Mouse (Mus musculus): ENCODE measurements around the gene Sele.
"Not testable (repeated sequence)": the region's sequence is repeated elsewhere in the genome, so short reads cannot be mapped to it uniquely, and the experiment has no call there.

Gene Sele

DNA sequence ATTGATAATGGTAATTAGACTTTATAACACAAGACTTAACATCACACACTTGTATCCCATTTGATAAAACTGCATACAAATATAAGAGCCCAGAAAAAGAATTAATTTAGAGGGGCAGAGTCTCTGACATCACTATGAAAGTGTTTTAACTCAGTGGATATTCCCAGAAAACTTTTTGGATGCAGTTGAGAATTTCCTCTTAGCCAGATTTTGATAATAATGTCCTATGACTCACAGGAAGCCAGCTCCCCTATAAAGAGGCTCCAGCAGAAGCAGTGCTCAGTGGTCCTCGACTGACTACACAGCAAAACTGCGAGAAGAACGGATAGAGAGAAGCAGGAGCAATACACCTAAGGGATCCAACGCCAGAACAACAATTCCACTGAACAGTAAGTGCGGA lies at the start of gene Sele:
Gene Sele, plus strand, starts transcription at position 301 of the 400 bp plus-strand sequence.
- DNase-seq (ENCODE audit: low read depth, low spot score) = no peak

DNA sequence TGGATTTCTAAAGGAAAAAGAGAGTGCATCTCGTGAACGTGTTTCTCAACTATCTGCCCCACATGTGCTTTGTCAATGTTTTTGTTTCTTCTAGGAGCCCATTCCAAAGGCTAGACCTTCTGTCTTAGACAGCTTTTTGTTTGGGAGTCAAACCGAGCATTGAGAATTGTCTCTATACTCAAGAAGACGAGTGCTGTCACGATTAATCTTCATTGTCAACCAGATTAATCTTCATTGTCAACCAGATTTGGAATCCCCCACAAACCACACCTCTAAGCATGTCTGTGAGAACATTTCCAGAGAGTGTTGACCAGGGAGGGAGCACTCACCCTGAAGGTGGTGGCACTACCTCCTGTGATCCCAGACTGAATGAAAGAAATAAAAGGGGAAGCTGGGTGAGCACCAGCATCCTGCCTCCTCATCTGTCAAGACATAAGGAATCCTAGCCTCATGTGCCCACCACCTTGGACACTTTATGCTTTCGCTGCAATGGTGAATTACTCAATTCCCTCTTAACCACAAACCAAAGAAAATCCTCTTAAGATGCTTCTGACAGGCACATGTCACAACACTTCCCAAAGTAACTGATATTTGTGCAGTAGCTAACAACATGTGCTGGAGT lies 46.1 kb upstream of the Sele start:
- no peak for DNase-seq (ENCODE audit: low read depth, low spot score)

DNA sequence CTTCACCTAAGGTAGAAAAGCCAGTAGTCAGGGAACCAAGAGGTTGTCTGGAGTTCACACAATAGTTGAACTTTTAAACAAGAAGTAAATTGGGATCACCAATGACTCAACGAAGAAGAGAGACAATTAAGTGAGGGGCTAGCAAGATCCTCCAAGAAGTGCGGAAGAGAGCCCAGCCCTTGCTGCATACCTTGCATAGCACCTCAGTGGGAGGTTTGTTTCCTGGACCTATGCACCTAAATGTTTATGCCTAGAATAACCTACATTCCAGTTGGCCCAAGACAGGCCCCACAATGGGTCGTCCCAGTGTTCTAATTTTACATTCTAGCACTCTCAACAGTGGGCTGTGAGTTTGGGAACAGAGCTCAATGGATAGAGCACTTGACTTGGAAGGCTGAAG lies 43.7 kb upstream of the Sele start:
- no peak for DNase-seq (ENCODE audit: low read depth, low spot score)

DNA sequence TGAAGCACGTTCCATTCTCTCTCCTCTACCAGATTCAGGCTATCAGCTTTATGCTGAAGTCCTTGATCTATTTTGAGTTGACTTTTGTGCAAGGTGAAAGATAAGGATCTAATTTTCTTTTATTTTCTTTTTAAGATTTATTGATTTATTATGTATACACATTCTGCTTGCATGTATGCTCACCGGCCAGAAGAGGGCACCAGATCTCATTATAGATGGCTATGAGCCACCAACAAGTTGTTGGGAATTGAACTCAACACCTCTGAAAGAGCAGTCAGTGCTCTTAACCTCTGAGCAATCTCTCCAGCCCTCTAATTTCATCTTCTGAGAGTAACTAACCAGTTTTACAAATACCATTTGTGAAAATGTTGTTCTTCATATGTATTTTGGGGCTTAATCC lies 38.8 kb upstream of the Sele start:
- DNase-seq (ENCODE audit: low read depth, low spot score) = no peak

DNA sequence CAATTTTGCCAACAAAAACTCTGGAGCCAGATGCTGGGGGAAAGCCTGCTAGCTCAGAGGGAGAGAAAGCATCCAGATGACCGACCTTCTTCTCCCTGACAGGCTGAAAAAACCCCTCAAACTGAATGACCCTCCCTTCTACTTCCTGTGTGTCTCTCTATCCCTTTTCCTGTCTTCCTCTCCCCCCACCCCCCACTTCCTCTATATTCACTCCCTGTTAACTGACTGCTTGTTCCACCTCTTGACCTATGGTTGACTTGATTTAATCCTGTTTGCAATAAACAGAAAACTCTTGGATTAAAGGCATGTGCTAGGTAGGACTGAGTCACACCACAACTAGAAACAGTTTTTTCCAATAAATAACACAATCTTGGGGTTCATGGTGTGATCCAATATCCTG lies 33.4 kb upstream of the Sele start:
- DNase-seq (ENCODE audit: low read depth, low spot score) = no peak

DNA sequence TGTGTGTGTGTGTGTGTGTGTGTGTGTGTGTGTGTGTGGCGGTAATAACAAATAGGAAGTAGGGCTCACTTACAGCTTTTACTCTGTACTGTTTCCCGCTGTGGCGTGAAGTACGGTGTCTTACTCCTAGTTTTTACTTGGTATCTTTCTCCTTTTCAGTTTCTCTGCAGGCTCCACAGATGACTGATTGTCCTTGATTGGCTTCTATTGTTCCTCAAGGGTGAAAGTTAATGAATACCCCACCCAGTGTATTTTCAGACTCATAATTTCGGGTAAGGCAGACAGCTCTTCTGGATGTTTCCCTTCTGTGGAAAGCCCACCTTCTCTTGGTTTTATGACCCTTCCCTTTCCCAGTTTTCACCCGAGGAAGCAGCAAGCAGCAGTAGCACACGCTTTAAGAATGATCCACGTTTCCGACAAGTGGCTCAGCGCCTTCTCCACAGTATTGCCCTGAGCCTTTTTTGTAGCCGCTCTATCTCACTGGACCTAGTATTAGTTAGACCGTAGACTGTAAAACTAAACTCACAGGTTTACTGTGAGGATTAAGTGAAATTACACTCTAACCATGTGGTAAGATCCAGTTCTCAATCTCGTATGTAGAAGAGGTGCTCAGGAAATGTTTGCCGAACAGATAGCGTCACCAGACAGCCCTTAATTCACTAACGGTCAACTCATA lies 29.7 kb upstream of the Sele start:
- DNase-seq (ENCODE audit: low read depth, low spot score) = no peak

DNA sequence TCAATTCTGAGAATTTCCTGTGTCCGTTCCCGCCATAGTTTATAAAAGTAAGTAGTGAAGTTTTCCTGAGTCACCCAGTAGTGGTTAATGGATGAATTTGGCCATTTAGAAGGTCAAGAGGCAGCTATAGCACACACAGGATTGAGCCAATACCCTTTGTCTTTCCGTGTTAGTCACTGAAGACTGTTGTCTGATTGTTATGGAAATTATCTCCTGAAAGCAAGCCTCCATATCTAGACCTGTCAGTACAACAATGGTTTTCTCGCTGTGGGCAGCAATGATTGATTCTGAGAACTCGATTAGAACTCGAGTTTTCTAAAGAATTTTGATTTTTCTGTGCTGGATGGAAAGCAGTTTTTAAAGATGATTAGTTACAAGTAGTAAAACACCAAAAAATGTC lies 28.2 kb upstream of the Sele start:
- no peak for DNase-seq (ENCODE audit: low read depth, low spot score)

DNA sequence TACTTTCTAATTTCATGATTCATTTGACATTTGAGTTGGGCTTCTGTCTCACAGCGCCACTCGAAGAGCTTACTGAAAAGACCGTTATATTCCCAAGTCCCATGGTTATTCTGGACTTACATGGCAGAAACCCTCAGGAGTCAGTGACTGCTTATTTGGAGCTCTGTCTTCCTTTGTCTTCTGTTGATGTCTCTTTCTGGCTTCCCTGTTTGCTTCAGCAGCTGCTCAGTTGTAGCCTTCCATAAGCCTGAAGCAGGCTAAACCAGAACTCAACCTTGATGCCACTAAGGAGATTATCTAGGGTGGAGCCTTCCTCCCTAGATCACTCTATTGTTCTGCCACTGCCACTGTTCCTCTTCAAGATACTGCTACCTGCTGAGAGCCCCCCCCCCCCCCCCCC lies 27.3 kb upstream of the Sele start:
- DNase-seq (ENCODE audit: low read depth, low spot score) = not testable (repeated sequence)

DNA sequence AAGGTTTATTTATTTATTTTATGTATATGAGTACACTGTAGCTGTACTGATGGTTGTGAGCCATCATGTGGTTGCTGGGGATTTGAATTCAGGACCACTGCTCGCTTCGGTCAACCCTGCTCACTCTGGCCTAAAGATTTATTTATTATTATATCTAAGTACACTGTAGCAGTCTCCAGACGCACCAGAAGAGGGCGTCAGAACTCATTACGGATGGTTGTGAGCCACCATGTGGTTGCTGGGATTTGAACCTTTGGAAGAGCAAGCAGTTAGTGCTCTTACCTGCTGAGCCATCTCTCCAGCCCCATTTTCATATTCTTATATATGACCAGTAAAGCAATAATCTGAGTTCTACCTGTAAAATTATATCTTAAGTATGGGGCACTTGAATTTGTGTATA lies 25.9 kb upstream of the Sele start:
- not testable (repeated sequence) for DNase-seq (ENCODE audit: low read depth, low spot score)

DNA sequence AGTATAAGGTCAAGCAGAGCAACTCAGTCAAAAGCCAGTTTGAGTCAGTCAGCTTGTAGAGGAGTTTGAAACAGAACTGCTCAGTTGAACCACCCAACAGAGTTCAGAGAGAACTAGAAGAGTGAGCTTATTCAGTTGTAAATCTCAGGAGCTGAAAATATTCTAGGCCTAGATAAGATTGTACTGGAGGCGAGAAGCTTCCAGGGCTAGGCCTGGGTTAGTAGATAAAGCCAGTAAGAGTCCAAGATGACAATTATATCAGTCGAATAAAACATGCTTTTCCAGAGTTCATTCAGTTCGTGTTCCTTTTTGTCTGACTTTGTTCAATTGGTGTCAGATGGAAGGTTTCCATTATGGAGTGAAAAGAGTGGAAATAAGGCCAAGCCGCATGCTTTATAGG lies 22.3 kb upstream of the Sele start:
- no peak for DNase-seq (ENCODE audit: low read depth, low spot score)

DNA sequence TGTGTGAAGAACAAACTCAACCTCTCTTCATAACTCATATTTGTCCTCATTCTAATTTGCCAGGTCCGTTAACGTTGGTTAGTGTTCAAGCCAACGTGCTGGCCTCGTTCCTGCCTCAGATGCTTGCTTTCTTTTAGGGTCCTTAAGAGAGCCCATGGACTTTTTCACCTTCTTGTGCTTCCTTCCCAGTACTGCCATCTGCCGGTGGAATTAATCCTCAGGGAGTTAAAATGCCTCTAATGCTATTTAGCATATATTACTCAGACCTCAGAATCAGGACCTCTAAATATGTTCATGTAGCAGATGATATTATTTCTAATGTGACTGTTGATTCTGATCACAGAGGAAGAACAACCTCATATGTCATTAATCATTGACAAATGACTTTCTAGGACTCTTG lies 20.6 kb upstream of the Sele start:
- no peak for DNase-seq (ENCODE audit: low read depth, low spot score)

DNA sequence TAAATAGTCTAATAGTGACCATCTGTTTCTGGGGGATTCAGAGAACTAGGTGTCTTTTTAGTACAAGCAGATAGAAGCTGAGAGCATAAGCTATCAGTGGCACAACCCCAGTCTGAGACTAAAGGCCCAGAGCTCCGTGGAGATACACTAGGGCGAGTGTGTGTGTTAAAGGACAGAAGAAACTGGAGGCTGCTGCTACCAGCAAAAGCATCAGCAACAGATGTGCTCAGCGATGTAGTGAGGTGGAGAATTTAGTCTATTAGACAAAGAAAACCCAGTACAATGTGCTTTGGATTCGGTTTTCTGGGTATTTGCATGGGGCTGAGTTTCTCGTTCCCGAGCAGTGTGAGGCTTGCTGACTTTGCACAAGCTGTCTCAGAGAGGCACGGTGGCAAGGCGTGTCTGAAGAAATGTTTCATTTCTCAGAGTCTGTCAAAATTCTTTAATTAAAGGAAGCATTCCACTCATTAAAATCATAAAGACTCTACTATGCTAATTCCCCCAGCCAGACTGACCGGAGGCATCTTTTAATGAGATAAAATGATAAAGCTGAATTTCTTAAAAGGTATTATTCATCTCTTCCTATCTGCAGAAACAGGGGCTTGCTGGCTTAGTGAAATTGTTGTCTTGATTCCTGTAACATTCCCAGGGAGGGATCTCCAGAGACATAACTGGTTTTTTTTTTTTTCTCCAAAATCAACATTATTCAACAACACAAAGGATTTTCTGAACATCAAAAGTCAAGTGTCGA lies 7.5 kb upstream of the Sele start:
- DNase-seq (ENCODE audit: low read depth, low spot score) = no peak

DNA sequence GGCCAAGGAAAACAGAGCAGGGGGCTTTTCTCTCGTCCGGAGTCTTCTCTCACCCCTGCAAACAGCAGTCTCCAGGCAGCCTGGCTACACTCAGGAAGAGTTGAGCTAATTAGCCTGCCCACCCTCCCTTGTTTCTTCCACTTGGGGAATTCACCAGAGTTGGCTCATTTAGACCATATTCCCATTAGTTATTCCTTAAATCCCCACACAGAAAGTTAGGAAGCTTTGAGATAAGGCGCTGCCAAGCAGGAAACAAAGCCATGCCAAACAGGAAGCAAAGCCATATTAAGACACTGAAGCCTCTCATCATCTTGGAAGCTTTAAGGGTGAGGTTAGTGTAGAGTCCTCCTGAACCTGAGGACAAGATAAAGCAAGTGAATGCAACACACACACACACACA lies 4.5 kb upstream of the Sele start:
- no peak for DNase-seq (ENCODE audit: low read depth, low spot score)

DNA sequence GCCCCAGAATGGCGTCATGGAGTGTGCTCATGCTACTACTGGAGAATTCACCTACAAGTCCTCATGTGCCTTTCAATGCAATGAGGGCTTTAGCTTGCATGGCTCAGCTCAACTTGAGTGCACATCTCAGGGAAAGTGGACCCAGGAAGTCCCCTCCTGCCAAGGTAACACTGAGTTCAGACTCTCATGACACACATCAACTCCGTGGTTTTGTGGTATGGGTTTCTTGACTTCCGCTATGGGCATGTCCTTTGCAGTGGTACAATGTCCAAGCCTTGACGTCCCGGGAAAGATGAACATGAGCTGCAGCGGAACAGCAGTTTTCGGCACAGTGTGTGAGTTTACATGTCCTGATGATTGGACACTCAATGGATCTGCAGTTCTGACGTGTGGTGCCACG lies 5.5 kb downstream of the Sele start:
- DNase-seq (ENCODE audit: low read depth, low spot score) = no peak

DNA sequence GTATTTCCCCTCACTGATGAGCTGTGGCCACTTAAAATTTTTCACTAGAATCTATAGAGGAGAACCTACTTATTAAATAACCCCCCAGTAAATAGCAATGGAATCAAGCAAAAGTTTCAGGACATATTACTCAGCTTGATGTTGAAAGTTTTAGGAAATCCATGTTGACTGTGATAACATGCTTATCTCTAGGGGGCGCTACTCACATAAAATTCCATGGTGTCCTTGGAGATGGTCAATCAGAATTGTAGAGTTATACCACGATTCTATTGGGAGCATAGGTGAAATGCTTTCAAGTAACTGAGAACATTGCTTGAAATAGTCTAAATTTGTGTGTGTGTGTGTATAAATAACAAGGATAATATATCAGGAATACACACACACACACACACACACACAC lies 6.8 kb downstream of the Sele start:
- no peak for DNase-seq (ENCODE audit: low read depth, low spot score)

DNA sequence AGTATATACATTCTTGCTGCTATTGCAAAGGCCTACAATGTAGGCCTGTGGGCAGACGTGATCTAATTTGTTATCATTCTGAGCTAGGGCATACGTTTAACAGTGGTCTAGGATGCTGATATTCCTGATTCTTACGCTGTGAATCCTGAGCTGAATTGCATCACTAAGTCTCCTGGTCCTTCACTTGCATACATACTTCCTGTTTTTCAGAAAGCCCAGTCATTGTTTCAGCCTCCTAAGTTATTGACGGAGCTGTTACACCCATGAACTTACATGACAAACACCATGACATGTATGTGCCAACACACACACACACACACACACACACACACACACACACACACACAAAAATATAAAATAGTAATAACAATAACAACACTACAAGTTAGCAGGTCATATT lies 12.0 kb downstream of the Sele start:
- no peak for DNase-seq (ENCODE audit: low read depth, low spot score)

DNA sequence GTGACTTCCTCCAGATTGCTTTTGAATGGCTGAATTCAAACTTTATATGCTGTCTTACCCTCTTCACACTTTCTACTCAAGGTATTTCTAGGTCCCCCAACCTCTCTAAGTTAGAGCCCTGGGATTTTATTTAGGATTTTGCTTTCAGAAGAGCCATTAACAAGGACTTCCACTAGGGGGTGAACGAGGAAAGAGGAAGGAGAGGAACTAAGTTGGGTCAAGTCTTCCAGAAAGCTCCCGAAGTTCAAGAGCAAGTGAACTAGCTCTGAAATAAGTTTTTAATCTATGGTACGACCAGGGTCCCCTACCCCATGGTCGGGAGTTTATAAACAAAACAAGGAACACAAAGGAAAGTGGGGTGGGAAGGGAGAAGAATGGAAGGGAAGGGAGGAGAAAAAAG lies 13.2 kb downstream of the Sele start:
- DNase-seq (ENCODE audit: low read depth, low spot score) = peak; percentile 8

DNA sequence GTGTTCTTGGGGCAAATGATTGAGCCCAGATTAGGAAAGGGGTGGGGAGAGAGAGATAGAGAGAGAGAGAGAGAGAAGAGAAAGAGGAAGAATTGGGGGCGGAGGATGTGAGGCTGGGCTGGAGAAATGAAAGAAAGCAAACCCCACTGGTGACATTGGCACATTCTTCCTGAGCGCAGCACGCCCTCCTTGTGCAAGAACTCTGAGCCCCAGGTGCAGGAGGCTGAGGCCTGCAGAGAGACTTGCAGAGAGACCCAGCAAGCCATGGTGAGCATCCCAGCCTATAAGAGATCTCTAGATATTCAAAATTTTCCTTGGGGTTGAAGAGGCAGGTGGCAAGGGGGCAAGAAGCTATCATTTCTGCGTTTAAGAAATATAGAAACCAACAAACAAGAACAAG lies 13.9 kb downstream of the Sele start, which contains the start of gene Sell:
Gene Sell, plus strand, starts transcription at position 58 of the 400 bp plus-strand sequence.
- peak; percentile 7 for DNase-seq (ENCODE audit: low read depth, low spot score)

DNA sequence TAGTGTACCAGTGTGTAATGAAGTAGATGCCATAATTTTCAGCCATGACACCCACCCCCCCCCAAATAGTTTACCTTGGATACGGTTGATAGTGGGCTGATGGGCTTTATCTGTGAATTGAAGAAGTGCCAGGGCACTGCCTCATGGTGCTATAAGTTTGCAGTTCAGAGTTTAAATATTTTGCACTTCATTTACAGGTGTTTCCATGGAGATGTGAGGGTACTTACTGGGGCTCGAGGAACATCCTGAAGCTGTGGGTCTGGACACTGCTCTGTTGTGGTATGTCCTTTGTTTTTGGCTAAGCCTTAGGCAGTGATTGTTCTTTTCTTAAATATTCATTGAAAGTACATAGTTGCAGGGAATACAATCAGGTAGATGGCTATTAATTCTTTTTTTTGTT lies 14.8 kb downstream of the Sele start:
- DNase-seq (ENCODE audit: low read depth, low spot score) = no peak

DNA sequence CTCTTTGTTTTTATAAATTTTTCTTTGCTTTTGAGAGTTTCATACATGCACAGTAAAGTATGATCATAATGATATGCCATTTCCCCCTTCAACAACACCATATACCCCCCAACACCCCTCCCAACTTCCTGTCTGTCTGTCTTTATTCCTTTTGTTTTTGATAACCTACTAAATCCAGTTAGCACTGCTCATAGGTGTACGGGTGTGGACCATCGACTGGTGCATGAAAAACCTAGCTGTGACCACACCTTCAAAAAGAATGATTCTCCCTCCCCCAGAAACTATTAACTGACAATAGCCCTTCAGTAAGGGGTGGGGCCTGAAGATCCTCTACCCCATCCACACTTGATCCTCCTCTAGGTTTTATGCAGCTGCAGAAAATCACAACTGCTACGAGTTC lies 15.7 kb downstream of the Sele start:
- DNase-seq (ENCODE audit: low read depth, low spot score) = no peak

DNA sequence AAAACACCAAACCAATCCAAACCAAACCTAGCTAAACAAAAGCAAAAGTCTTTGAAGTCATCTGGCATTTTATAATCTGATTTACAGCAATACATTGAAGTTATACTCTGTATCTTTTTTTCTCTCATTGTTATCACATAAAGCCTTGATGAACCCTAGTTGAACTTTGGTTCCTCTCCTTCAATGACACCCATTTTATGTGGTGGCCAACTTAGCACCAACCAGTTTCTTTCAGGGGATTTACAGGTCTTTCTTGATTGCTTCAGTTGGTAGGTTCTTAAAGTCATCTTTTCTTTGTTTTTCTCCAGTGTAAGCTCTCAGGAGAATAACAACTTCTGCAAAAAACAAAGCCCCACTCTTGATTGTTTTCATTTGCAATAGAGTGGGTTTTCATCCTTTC lies 21.2 kb downstream of the Sele start:
- no peak for DNase-seq (ENCODE audit: low read depth, low spot score)

DNA sequence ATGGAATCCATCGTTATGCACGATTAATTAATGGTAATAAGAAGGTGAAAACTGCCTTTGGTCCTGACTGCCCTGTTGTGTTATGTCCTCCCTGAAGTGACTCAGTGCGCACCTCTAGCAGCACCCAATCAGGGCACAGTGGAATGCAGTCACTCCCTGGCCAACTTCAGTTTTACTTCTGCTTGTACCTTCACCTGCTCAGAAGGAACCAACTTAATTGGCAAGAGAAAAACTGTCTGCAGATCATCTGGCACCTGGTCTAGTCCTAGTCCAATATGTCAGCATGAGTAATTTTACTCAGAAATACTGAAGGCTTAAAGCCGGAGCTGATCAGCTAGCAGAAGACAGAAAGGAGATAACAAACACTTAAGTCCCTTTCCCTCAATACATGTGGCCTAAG lies 22.4 kb downstream of the Sele start:
- DNase-seq (ENCODE audit: low read depth, low spot score) = no peak

DNA sequence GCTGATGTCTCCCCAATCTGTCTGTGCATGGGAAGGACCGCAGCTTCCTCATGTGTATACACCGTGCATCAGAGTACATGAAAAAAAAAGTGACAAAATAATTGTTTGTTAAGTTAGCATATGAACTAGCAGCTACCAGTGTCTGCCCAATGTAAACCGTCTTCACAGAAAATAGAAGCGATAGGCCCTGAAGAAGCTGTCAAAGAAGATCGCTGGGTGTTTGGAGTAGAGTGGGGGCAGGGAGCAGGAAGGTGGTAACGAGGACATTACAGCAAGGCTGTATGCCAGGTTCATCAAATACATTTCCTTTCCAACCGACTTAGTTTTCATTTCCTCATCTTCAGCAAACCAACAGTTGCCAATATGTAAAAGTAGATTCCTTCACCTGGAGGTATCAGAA lies 23.1 kb downstream of the Sele start:
- DNase-seq (ENCODE audit: low read depth, low spot score) = no peak

All from skeletal muscle tissue, adult 2 months (tissue).